Mouse (Mus musculus): ENCODE data around the gene Mlx. TPM values are rescaled to one million over a fixed set of nuclear protein-coding genes. Genes with fewer than 3 reads are reported as not detected.
A peak's percentile ranks its signal among the peaks of the same experiment; 100 is the strongest.
"Not testable (repeated sequence)": the region's sequence is repeated elsewhere in the genome, so short reads cannot be mapped to it uniquely, and the experiment has no call there.

Mlx gene
- total RNA-seq, 2 experiments from 2014 or later, result 38.9 to 41.8 TPM

- intact Hi-C loops (cut with DNase I), result no loop called here
Observed at GRCm38 (mm10) chr11:101086323-101086674, 778 bp upstream of the Mlx start.

GRCm38 (mm10) chr11:101087682-101088055, 592 bp downstream of the Mlx start:
- no peak for DNase-seq (ENCODE audit: low spot score in 2 of 2)
- intact Hi-C loops (cut with DNase I), result no loop called here

More at GRCm38 (mm10) chr11:101086323-101086674, 778 bp upstream of the Mlx start:
- DNase-seq (ENCODE audit: low spot score in 2 of 2), result no peak

- DNase-seq (ENCODE audit: low spot score in 2 of 2), result no peak
- intact Hi-C loops (cut with DNase I), result no loop called here
Observed at GRCm38 (mm10) chr11:101089931-101090330, 2.9 kb downstream of the Mlx start.

- intact Hi-C loops (cut with DNase I), result loop anchor here (2.0 kb wide), 1 partner anchor 82 kb away; no protein-coding TSS in a partner anchor
- DNase-seq (ENCODE audit: low spot score in 2 of 2), result no peak
Observed at GRCm38 (mm10) chr11:101094930-101095313, 7.8 kb downstream of the Mlx start.

GRCm38 (mm10) chr11:101095314-101096024, 8.4 kb downstream of the Mlx start, which contains the start of gene Psmc3ip:
Gene Psmc3ip (minus strand): TSS chr11:101095436.
- intact Hi-C loops (cut with DNase I), result loop anchor here (2.0 kb wide), 1 partner anchor 81 kb away; no protein-coding TSS in a partner anchor
- DNase-seq (ENCODE audit: low spot score in 2 of 2), result peak; percentile 92 to 93

- intact Hi-C loops (cut with DNase I), result no loop called here
- no peak for DNase-seq (ENCODE audit: low spot score in 2 of 2)
Observed at GRCm38 (mm10) chr11:101098231-101098630, 11.2 kb downstream of the Mlx start.

- intact Hi-C loops (cut with DNase I), result no loop called here
- DNase-seq (ENCODE audit: low spot score in 2 of 2), result no peak
Observed at GRCm38 (mm10) chr11:101103011-101103410, 15.9 kb downstream of the Mlx start.

- intact Hi-C loops (cut with DNase I), result no loop called here
- DNase-seq (ENCODE audit: low spot score in 2 of 2), result no peak
Observed at GRCm38 (mm10) chr11:101109351-101109750, 22.3 kb downstream of the Mlx start.

GRCm38 (mm10) chr11:101110708-101111107, 23.6 kb downstream of the Mlx start:
- DNase-seq (ENCODE audit: low spot score in 2 of 2), result no peak
- intact Hi-C loops (cut with DNase I), result no loop called here

- no peak for DNase-seq (ENCODE audit: low spot score in 2 of 2)
- intact Hi-C loops (cut with DNase I), result no loop called here
Observed at GRCm38 (mm10) chr11:101111178-101111577, 24.1 kb downstream of the Mlx start.

- no peak for DNase-seq (ENCODE audit: low spot score in 2 of 2)
- intact Hi-C loops (cut with DNase I), result no loop called here
Observed at GRCm38 (mm10) chr11:101112186-101112585, 25.1 kb downstream of the Mlx start.

GRCm38 (mm10) chr11:101115564-101115963, 28.5 kb downstream of the Mlx start:
- no peak for DNase-seq (ENCODE audit: low spot score in 2 of 2)
- intact Hi-C loops (cut with DNase I), result no loop called here

GRCm38 (mm10) chr11:101118105-101118504, 31.0 kb downstream of the Mlx start:
- no peak for DNase-seq (ENCODE audit: low spot score in 2 of 2)
- intact Hi-C loops (cut with DNase I), result loop anchor here (2.0 kb wide), 1 partner anchor 53 kb away; the partner anchor contains the start of genes Cntnap1 and Plekhh3

- DNase-seq (ENCODE audit: low spot score in 2 of 2), result no peak
- intact Hi-C loops (cut with DNase I), result loop anchor here (2.0 kb wide), 1 partner anchor 52 kb away; the partner anchor contains the start of genes Cntnap1 and Plekhh3
Observed at GRCm38 (mm10) chr11:101119131-101119760, 32.2 kb downstream of the Mlx start.

GRCm38 (mm10) chr11:101119761-101120544, 32.9 kb downstream of the Mlx start, which contains the start of the genes Retreg3 and Tubg1:
Gene Retreg3 (minus strand): TSS chr11:101119893.
Gene Tubg1 (plus strand): TSS chr11:101119938.
- intact Hi-C loops (cut with DNase I), result loop anchor here (2.0 kb wide), 1 partner anchor 51 kb away; the partner anchor contains the start of genes Cntnap1 and Plekhh3
- peak; percentile 99 to 100 for DNase-seq (ENCODE audit: low spot score in 2 of 2)

GRCm38 (mm10) chr11:101120545-101121188, 33.6 kb downstream of the Mlx start:
- no peak for DNase-seq (ENCODE audit: low spot score in 2 of 2)
- intact Hi-C loops (cut with DNase I), result no loop called here

GRCm38 (mm10) chr11:101124494-101124893, 37.4 kb downstream of the Mlx start:
- DNase-seq (ENCODE audit: low spot score in 2 of 2); intact Hi-C loops (cut with DNase I): not testable (repeated sequence)

- intact Hi-C loops (cut with DNase I); DNase-seq (ENCODE audit: low spot score in 2 of 2): not testable (repeated sequence)
Observed at GRCm38 (mm10) chr11:101125008-101125407, 37.9 kb downstream of the Mlx start.

GRCm38 (mm10) chr11:101127075-101127474, 40.0 kb downstream of the Mlx start:
- no peak for DNase-seq (ENCODE audit: low spot score in 2 of 2)
- intact Hi-C loops (cut with DNase I), result no loop called here

Measured in left cerebral cortex, postnatal 36 days (tissue).